Mouse (Mus musculus): ENCODE results near the gene Sgsm2. TPM values are rescaled to one million over a fixed set of nuclear protein-coding genes. Genes with fewer than 3 reads are reported as not detected.

The Sgsm2 gene
- polyA plus RNA-seq, 1 experiment: 29.0 TPM

GRCm38 (mm10) chr11:74830256-74831161 lies 66.4 kb downstream of the Sgsm2 start, which contains the start of gene Mnt:
TSS of gene Mnt (plus strand) at chr11:74830920.
- TF ChIP-seq CTCF (IDR thresholded peaks at IDR 0.05; ENCODE audit: borderline replicate concordance, insufficient read depth, low read depth, low read length): no peak
- TF ChIP-seq POLR2A (IDR thresholded peaks at IDR 0.05; ENCODE audit: borderline replicate concordance, insufficient read depth, low read length): peak; percentile 58; the same call in 1 of the 2 replicates
- peaks cover 7% of the 10 kb centered on the region for H3K4me1 ChIP-seq (ENCODE audit: control insufficient read depth, insufficient read depth, low read length)

DNA sequence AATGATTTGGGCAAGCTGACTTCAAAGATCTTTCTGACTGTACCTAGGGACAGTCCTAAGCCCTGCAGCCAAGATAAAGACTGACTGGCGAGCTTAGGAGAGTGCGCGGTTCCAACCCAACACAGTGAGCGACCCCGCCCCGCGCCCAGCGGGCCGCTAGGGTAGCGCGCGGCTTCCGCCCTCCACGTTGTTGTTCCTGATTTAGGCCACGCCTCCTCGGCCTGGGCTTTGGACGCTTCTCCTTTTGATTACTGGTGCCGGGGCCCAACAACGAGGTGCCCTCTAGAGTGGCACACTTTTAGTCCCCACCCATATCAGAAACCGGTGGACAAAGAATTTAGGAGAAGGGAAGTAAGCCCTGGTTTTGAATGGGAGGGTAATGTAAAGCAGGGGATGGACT lies 67.0 kb downstream of the Sgsm2 start:
- TF ChIP-seq CTCF (IDR thresholded peaks at IDR 0.05; ENCODE audit: borderline replicate concordance, insufficient read depth, low read depth, low read length) (peak; percentile 22; the same call in 1 of the 2 replicates), POLR2A (IDR thresholded peaks at IDR 0.05; ENCODE audit: borderline replicate concordance, insufficient read depth, low read length) (no peak)
- no peaks in the 10 kb centered on the region for H3K27me3 ChIP-seq (ENCODE audit: control insufficient read depth, insufficient read depth, low read length)
- peaks cover 6% of the 10 kb centered on the region for H3K4me1 ChIP-seq (ENCODE audit: control insufficient read depth, insufficient read depth, low read length)
- DNase-seq: no peak
- H3K4me3 ChIP-seq (replicated peaks; ENCODE audit: insufficient read depth, low read depth, low read length): peak overlapping the region; percentile 61
- under 1% methylated on average over 20 of the region's 20 CpGs for WGBS
- H3K27ac ChIP-seq (ENCODE audit: insufficient read depth, low read length): peak overlapping the region; percentile 71

More at GRCm38 (mm10) chr11:74830256-74831161, 66.4 kb downstream of the Sgsm2 start, which contains the start of gene Mnt:
- Histone ChIP-seq H3K27ac (ENCODE audit: insufficient read depth, low read length) (peak within 1 kb of the TSS; percentile 89), H3K27me3 (ENCODE audit: control insufficient read depth, insufficient read depth, low read length) (no peaks in the 10 kb centered on the region), H3K4me3 (replicated peaks; ENCODE audit: insufficient read depth, low read depth, low read length) (peak within 1 kb of the TSS; percentile 92)
- WGBS: 1% methylated on average over 70 of the region's 70 CpGs
- DNase-seq: peak; percentile 99 to 100

GRCm38 (mm10) chr11:74828965-74829550 lies 67.8 kb downstream of the Sgsm2 start:
- H3K4me1 ChIP-seq (ENCODE audit: control insufficient read depth, insufficient read depth, low read length): peaks cover 3% of the 10 kb centered on the region
- H3K4me3 ChIP-seq (replicated peaks; ENCODE audit: insufficient read depth, low read depth, low read length): no peak overlapping the region
- WGBS: 17% methylated on average over 11 of the region's 11 CpGs
- TF ChIP-seq CTCF (IDR thresholded peaks at IDR 0.05; ENCODE audit: borderline replicate concordance, insufficient read depth, low read depth, low read length) (no peak), POLR2A (IDR thresholded peaks at IDR 0.05; ENCODE audit: borderline replicate concordance, insufficient read depth, low read length) (no peak)
- H3K27me3 ChIP-seq (ENCODE audit: control insufficient read depth, insufficient read depth, low read length): no peaks in the 10 kb centered on the region
- peak in 1 of 2 experiments; percentile 23 for DNase-seq
- no peak overlapping the region for H3K27ac ChIP-seq (ENCODE audit: insufficient read depth, low read length)

DNA sequence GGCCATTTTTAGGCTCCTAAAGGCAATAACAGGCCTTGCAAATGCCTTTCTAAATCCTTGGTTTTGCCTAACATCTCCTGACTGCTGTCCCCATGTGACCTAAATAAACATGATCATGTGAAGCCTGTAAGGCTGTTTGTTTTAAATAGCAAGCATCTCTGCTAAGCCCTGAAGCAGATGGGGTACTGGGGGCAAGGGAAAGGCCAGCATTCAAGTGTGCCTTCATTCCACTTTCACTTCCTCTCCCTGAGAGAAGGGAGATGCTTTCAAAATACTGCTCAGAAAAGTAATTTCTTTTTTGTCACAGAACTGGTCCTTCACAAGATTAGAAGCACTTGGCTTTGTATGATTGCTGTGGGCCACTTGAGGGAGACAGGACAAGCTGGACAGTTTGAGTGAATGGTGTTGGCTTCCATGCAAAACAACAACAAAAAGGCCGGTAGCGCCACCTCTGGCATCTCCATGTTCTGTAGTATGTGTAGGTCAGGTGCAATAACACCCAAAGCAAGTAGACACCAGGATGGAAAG lies 68.4 kb downstream of the Sgsm2 start:
- no peaks in the 10 kb centered on the region for H3K27me3 ChIP-seq (ENCODE audit: control insufficient read depth, insufficient read depth, low read length)
- H3K4me1 ChIP-seq (ENCODE audit: control insufficient read depth, insufficient read depth, low read length): peaks cover 3% of the 10 kb centered on the region
- no peak overlapping the region for H3K27ac ChIP-seq (ENCODE audit: insufficient read depth, low read length)
- no peak overlapping the region for H3K4me3 ChIP-seq (replicated peaks; ENCODE audit: insufficient read depth, low read depth, low read length)
- TF ChIP-seq POLR2A (IDR thresholded peaks at IDR 0.05; ENCODE audit: borderline replicate concordance, insufficient read depth, low read length) (no peak), CTCF (IDR thresholded peaks at IDR 0.05; ENCODE audit: borderline replicate concordance, insufficient read depth, low read depth, low read length) (no peak)
- peak in 1 of 2 experiments; percentile 20 for DNase-seq
- WGBS: 30% methylated on average over 2 of the region's 2 CpGs

- Histone ChIP-seq H3K27ac (ENCODE audit: insufficient read depth, low read length) (no peak overlapping the region), H3K4me1 (ENCODE audit: control insufficient read depth, insufficient read depth, low read length) (peaks cover 3% of the 10 kb centered on the region), H3K27me3 (ENCODE audit: control insufficient read depth, insufficient read depth, low read length) (no peaks in the 10 kb centered on the region), H3K4me3 (replicated peaks; ENCODE audit: insufficient read depth, low read depth, low read length) (no peak overlapping the region)
- TF ChIP-seq CTCF (IDR thresholded peaks at IDR 0.05; ENCODE audit: borderline replicate concordance, insufficient read depth, low read depth, low read length) (no peak), POLR2A (IDR thresholded peaks at IDR 0.05; ENCODE audit: borderline replicate concordance, insufficient read depth, low read length) (no peak)
- 73% methylated on average over 7 of the region's 7 CpGs for WGBS
- peak in 1 of 2 experiments; percentile 9 for DNase-seq
Measured at GRCm38 (mm10) chr11:74827791-74828403, 69.0 kb downstream of the Sgsm2 start.

DNA sequence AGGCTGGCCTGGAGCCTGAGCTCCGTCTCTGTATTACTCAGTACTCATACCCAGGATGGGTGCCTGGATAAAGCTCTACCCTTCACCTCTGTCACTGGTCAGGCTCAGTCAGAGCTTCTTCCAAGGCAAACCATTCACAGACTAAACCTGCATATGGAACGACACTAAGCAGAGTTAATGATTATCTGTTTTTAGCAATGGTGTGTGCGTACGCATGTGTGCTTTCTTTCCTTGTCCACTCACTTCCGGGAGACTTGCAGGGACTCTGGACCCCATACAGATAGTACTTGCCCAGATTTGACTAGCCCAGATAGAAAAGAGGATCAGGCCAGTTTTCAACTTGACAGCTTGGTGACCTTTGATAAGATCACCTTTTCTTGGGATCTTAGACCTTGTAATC lies 70.2 kb downstream of the Sgsm2 start:
- DNase-seq: no peak
- Histone ChIP-seq H3K27ac (ENCODE audit: insufficient read depth, low read length) (no peak overlapping the region), H3K4me1 (ENCODE audit: control insufficient read depth, insufficient read depth, low read length) (peaks cover 3% of the 10 kb centered on the region), H3K4me3 (replicated peaks; ENCODE audit: insufficient read depth, low read depth, low read length) (no peak overlapping the region), H3K27me3 (ENCODE audit: control insufficient read depth, insufficient read depth, low read length) (no peaks in the 10 kb centered on the region)
- WGBS: 87% methylated on average over 5 of the region's 5 CpGs
- TF ChIP-seq POLR2A (IDR thresholded peaks at IDR 0.05; ENCODE audit: borderline replicate concordance, insufficient read depth, low read length) (no peak), CTCF (IDR thresholded peaks at IDR 0.05; ENCODE audit: borderline replicate concordance, insufficient read depth, low read depth, low read length) (no peak)

- TF ChIP-seq POLR2A (IDR thresholded peaks at IDR 0.05; ENCODE audit: borderline replicate concordance, insufficient read depth, low read length) (no peak), CTCF (IDR thresholded peaks at IDR 0.05; ENCODE audit: borderline replicate concordance, insufficient read depth, low read depth, low read length) (no peak)
- WGBS: 71% methylated on average over 7 of the region's 7 CpGs
Measured at GRCm38 (mm10) chr11:74826151-74826550, 70.7 kb downstream of the Sgsm2 start.

More at GRCm38 (mm10) chr11:74826151-74826550, 70.7 kb downstream of the Sgsm2 start:
- H3K27ac ChIP-seq (ENCODE audit: insufficient read depth, low read length): no peak overlapping the region
- H3K4me1 ChIP-seq (ENCODE audit: control insufficient read depth, insufficient read depth, low read length): peaks cover 3% of the 10 kb centered on the region
- no peaks in the 10 kb centered on the region for H3K27me3 ChIP-seq (ENCODE audit: control insufficient read depth, insufficient read depth, low read length)
- peak in 1 of 2 experiments; percentile 11 for DNase-seq
- no peak overlapping the region for H3K4me3 ChIP-seq (replicated peaks; ENCODE audit: insufficient read depth, low read depth, low read length)
